Mouse (Mus musculus): Measurements from ENCODE around the gene E2f6.

DNA sequence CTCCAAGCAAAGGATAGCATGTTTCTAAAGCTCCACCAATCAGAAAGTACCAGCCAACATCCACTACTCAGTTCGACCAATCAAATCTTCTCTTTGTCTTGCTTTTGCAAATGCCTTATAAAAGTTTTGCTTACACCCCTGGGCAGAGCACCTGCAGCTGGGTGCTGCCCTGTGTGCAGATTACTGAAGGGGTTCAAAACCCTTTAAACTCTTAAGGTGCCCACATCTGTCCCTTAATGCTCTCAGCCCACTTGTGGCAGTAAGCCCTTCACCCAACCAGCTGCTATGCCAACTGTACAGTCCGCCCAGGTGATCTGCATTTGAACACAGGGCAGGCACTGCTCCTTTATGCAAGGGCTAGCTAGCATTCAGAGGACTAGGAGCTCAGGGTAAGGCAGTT lies 49.0 kb downstream of the E2f6 start:
- no peak for TF ChIP-seq ZC3H11A (IDR thresholded peaks at IDR 0.05; ENCODE audit: low read depth, low read length)
- no peak for TF ChIP-seq RAD21 (IDR thresholded peaks at IDR 0.05; ENCODE audit: low read depth, low read length)
- TF ChIP-seq TCF12 (IDR thresholded peaks at IDR 0.05; ENCODE audit: low read depth, low read length): no peak
- no peak for TF ChIP-seq CTCF (conservative IDR thresholded peaks at IDR 0.05 in 1 of 2, IDR thresholded peaks at IDR 0.05 in 1 of 2; ENCODE audit: low read depth in 2 of 2, low read length in 2 of 2)
